Mouse (Mus musculus) heart, postnatal 0 days (tissue): ENCODE results near the gene Gm10413. TPM values are rescaled to one million over a fixed set of nuclear protein-coding genes. Genes with fewer than 3 reads are reported as not detected.
"Not testable (repeated sequence)": the region's sequence is repeated elsewhere in the genome, so short reads cannot be mapped to it uniquely, and the experiment has no call there.

Experiments
- ATAC-seq: fragments of 200-750 bp; cut with Nextera tagmentation; 2 replicates; pipeline ENCODE4 v1.8.0; 2017; ENCODE audit warnings: low read depth, moderate number of reproducible peaks, moderate library complexity; ENCODE audit not compliant: insufficient read depth
- DNase-seq: peaks from one replicate; pipeline ENCODE4 v3.0.0-alpha.2; 2016; ENCODE audit warnings: low spot score
- H3K27ac ChIP-seq: fragments of 300-500 bp; sonication (generic); 2 replicates; pipeline ENCODE4 v1.5.1; 2014; ENCODE audit warnings: low read depth, mild to moderate bottlenecking
- H3K27me3 ChIP-seq: fragments of 300-500 bp; sonication (generic); 2 replicates; pipeline ENCODE4 v1.6.1; 2014; ENCODE audit warnings: low read length, mixed read lengths; ENCODE audit not compliant: control insufficient read depth, insufficient read depth
- H3K36me3 ChIP-seq: fragments of 300-500 bp; sonication (generic); replicated peaks from 2 replicates; pipeline ENCODE4 v1.6.1; 2014; ENCODE audit warnings: low read length, mixed read lengths; ENCODE audit not compliant: control insufficient read depth, insufficient read depth
- H3K4me1 ChIP-seq: fragments of 300-500 bp; sonication (generic); 2 replicates; pipeline ENCODE4 v1.6.1; 2014; ENCODE audit warnings: antibody characterized with exemption; ENCODE audit not compliant: control insufficient read depth, insufficient read depth
- H3K4me2 ChIP-seq: fragments of 300-500 bp; sonication (generic); 2 replicates; pipeline ENCODE4 v1.6.1; 2014; ENCODE audit warnings: low read depth, mild to moderate bottlenecking, low read length, moderate library complexity
- H3K4me3 ChIP-seq: fragments of 300-500 bp; sonication (generic); 2 replicates; pipeline ENCODE4 v1.5.1; 2014; ENCODE audit warnings: low read depth, low read length
- H3K9ac ChIP-seq: fragments of 300-500 bp; sonication (generic); replicated peaks from 2 replicates; pipeline ENCODE4 v1.6.1; 2014; ENCODE audit warnings: low read depth, low read length, mixed read lengths
- H3K9me3 ChIP-seq: fragments of 300-500 bp; sonication (generic); replicated peaks from 2 replicates; pipeline ENCODE4 v1.6.1; 2016; ENCODE audit warnings: low read length; ENCODE audit not compliant: control insufficient read depth
- WGBS: fragments of 180-500 bp; shearing (Covaris S2); extraction: QIAGEN DNeasy Blood & Tissue Kit; methylation state at CpG from one replicate; pipeline ENCODE4 v1.1.7; 2014; 5-methylcytosine and 5-hydroxymethylcytosine counted together
- polyA plus RNA-seq: library from polyadenylated mRNA; unstranded; fragments of >200 nt; fragmentation: Nextera tagmentation; extraction: Ambion mirVana; gene quantifications from 2 replicates; pipeline ENCODE4 v1.2.1, GENCODE M21; 2015
- total RNA-seq: library from RNA; depleted of rRNA; stranded (reverse); fragments of >200 nt; gene quantifications from 2 replicates; pipeline ENCODE4 v1.2.3, GENCODE M21; 2014; ENCODE audit warnings: low replicate concordance; rRNA removed

Gene Gm10413
- total RNA-seq = not detected in 2 replicates
- polyA plus RNA-seq = not detected in 2 replicates

DNA sequence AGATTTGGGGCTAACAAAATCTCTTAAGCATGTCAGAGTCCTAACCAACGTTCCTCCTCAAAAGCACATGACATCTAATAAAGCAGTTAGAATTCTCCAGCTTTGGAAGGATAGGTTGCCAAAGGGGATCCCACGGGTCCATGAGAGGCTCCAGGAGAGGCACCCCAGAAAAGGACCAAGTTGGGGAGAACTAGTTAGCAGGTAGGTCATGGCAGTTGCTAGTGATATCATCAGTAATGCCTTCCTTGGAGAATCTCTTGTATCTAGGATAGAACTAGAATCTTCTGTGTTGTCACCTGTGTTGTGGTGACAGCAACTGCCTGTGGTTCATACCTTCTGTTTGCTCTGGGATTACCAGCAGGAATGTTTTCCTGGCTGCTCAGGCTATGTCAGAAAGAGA, at the start of gene Gm10413:
TSS of gene Gm10413 (plus strand) at position 301 of the 400 bp plus-strand sequence.
- H3K4me3 ChIP-seq, H3K36me3 ChIP-seq, ATAC-seq, H3K4me1 ChIP-seq, H3K27me3 ChIP-seq, H3K9ac ChIP-seq, H3K9me3 ChIP-seq, H3K27ac ChIP-seq, DNase-seq, H3K4me2 ChIP-seq: not testable (repeated sequence)
- no CpG with 5 or more reads among the region's 2 CpGs for WGBS

DNA sequence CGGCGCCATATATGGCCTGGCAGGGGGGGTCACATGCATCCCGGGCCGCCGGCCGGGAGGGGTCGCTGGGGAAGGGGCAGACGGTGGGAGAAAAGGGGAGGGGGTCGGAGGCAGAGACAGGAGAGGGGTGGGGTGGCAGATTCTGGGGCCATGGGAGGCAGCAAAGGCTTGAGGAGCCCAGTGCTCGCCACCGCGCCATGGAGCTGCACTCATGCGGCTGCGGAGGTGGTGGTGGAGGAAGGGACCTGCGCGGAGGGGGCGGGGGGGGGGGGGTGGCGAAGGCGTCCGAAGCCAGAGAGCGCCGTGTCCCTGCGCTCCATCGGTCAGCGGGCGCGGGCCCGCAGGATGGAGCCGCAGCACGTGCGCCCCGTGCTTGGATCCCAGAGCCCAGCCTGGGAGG, 17.4 kb downstream of the Gm10413 start, which contains the start of gene Gm10409:
TSS of gene Gm10409 (plus strand) at position 301 of the 400 bp plus-strand sequence.
- WGBS = no CpG with 5 or more reads among the region's 32 CpGs
- not testable (repeated sequence) for DNase-seq, ATAC-seq

DNA sequence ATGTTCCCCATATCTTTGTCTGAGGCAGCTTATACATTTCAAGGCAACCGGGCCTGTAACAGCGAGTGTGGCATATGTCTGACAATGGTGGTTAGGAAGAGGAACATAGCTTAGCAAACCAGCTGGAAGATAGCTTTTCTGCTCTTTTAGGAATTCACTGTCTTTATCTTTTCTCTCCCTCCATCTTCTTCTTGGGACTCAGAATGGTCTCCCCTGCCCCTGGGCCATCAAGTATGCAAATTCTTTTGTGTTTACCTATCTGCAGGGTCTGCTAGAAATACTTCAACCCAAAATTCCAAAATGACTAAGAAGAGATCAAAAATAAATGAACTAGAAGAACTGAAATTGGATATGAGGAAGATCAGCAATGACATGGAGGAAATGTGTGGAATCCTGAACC, 32.9 kb downstream of the Gm10413 start, which contains the start of gene Gm3005:
TSS of gene Gm3005 (plus strand) at position 301 of the 400 bp plus-strand sequence.
- not testable (repeated sequence) for H3K27me3 ChIP-seq, H3K9ac ChIP-seq, H3K36me3 ChIP-seq, H3K27ac ChIP-seq, DNase-seq, H3K4me1 ChIP-seq, ATAC-seq, H3K4me3 ChIP-seq, H3K9me3 ChIP-seq, H3K4me2 ChIP-seq
- WGBS = no CpG with 5 or more reads among the region's 2 CpGs

More for the DNA sequence above, 17.4 kb downstream of the Gm10413 start, which contains the start of gene Gm10409:
- H3K4me3 ChIP-seq, H3K9ac ChIP-seq, H3K4me1 ChIP-seq, H3K27me3 ChIP-seq, H3K27ac ChIP-seq, H3K9me3 ChIP-seq, H3K36me3 ChIP-seq, H3K4me2 ChIP-seq: not testable (repeated sequence)

DNA sequence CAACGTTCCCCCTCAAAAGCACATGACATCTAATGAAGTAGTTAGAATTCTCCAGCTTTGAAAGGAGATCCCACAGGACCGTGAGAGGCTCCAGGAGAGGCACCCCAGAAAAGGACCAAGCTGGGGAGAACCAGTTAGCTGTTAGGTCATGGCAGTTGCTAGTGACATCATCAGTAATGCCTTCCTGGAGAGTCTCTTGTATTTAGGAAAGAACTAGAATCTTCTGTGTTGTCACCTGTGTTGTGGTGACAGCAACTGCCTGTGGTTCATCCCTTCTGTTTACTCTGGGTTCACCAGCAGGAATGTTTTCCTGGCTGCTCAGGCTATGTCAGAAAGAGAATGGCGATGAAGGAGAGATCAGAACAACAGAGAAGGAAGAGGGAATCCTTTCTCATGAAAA, 54.2 kb downstream of the Gm10413 start, which contains the start of gene Gm10408:
TSS of gene Gm10408 (plus strand) at position 301 of the 400 bp plus-strand sequence.
- not testable (repeated sequence) for H3K27me3 ChIP-seq, H3K4me3 ChIP-seq, H3K27ac ChIP-seq, H3K9me3 ChIP-seq, ATAC-seq, H3K9ac ChIP-seq, H3K36me3 ChIP-seq, H3K4me1 ChIP-seq, DNase-seq, H3K4me2 ChIP-seq
- no CpG with 5 or more reads among the region's 3 CpGs for WGBS

Other genes starting within 250 kb of the Gm10413 start
- gene Gm5795, start 206.8 kb upstream of the Gm10413 start, total RNA-seq = not detected in 2 replicates
- gene Gm5795, start 206.8 kb upstream of the Gm10413 start, polyA plus RNA-seq = not detected in 2 replicates
- 1.3 and 1.4 TPM in 2 replicates for gene D830030K20Rik, start 186.6 kb upstream of the Gm10413 start, total RNA-seq
- gene D830030K20Rik, start 186.6 kb upstream of the Gm10413 start, polyA plus RNA-seq = 10.9 and 11.2 TPM in 2 replicates
- 0.95 TPM in 1 of 2 replicates, not detected in the other for gene Gm2956, start 62.5 kb upstream of the Gm10413 start, total RNA-seq
- 0.56 and 1.0 TPM in 2 replicates for gene Gm2956, start 62.5 kb upstream of the Gm10413 start, polyA plus RNA-seq
- 2.3 TPM in 1 of 2 replicates, not detected in the other for gene Gm10409, start 17.5 kb downstream of the Gm10413 start, total RNA-seq
- 1.8 and 2.0 TPM in 2 replicates for gene Gm10409, start 17.5 kb downstream of the Gm10413 start, polyA plus RNA-seq
- 0.53 and 6.6 TPM in 2 replicates for gene Gm3005, start 33.0 kb downstream of the Gm10413 start, total RNA-seq
- 2.9 and 4.3 TPM in 2 replicates for gene Gm3005, start 33.0 kb downstream of the Gm10413 start, polyA plus RNA-seq
- gene Gm10408, start 54.3 kb downstream of the Gm10413 start, total RNA-seq = not detected in 2 replicates
- not detected in 2 replicates for gene Gm10408, start 54.3 kb downstream of the Gm10413 start, polyA plus RNA-seq
- gene Gm3012, start 239.4 kb downstream of the Gm10413 start, total RNA-seq = not detected in 2 replicates
- not detected in 2 replicates for gene Gm3012, start 239.4 kb downstream of the Gm10413 start, polyA plus RNA-seq